Mouse (Mus musculus) midbrain, embryonic 11.5 days (tissue): ENCODE measurements around the gene Ublcp1. TPM values are rescaled to one million over a fixed set of nuclear protein-coding genes. Genes with fewer than 3 reads are reported as not detected.

Source experiments
- ATAC-seq: fragments of 200-750 bp; cut with Nextera tagmentation; 2 replicates; pipeline ENCODE4 v1.8.0; 2017; ENCODE audit warnings: moderate TSS enrichment, moderate library complexity; ENCODE audit not compliant: low FRiP score
- DNase-seq: peaks from one replicate; pipeline ENCODE4 v3.0.0; 2015; ENCODE audit warnings: low spot score; ENCODE audit errors: missing footprints
- H3K27ac ChIP-seq: fragments of 300-500 bp; sonication (generic); 2 replicates; pipeline ENCODE4 v1.5.1; 2014; ENCODE audit warnings: low read depth, low read length
- H3K27me3 ChIP-seq: fragments of 300-500 bp; sonication (generic); 2 replicates; pipeline ENCODE4 v1.6.1; 2014; ENCODE audit warnings: mild to moderate bottlenecking, low read length, moderate library complexity, mixed read lengths; ENCODE audit not compliant: control insufficient read depth, insufficient read depth
- H3K36me3 ChIP-seq: fragments of 300-500 bp; sonication (generic); 2 replicates; pipeline ENCODE4 v1.6.1; 2014; ENCODE audit warnings: mild to moderate bottlenecking, low read length, moderate library complexity, mixed read lengths; ENCODE audit not compliant: control insufficient read depth, insufficient read depth
- H3K4me1 ChIP-seq: fragments of 300-500 bp; sonication (generic); 2 replicates; pipeline ENCODE4 v1.6.1; 2014; ENCODE audit warnings: low read length; ENCODE audit not compliant: control insufficient read depth, insufficient read depth
- H3K4me2 ChIP-seq: fragments of 300-500 bp; sonication (generic); 2 replicates; pipeline ENCODE4 v1.6.1; 2014; ENCODE audit warnings: mild to moderate bottlenecking, moderate library complexity
- H3K4me3 ChIP-seq: fragments of 300-500 bp; sonication (generic); 2 replicates; pipeline ENCODE4 v1.5.1; 2014; ENCODE audit warnings: low read depth, low read length
- H3K9ac ChIP-seq: fragments of 300-500 bp; sonication (generic); 2 replicates; pipeline ENCODE4 v1.6.1; 2014; ENCODE audit warnings: low read length
- H3K9me3 ChIP-seq: fragments of 300-500 bp; sonication (generic); 2 replicates; pipeline ENCODE4 v1.6.1; 2016; ENCODE audit warnings: low read length; ENCODE audit not compliant: control insufficient read depth
- WGBS: fragments of 180-500 bp; shearing (Covaris S2); extraction: QIAGEN DNeasy Blood & Tissue Kit; methylation state at CpG from one replicate; pipeline ENCODE4 v1.1.7; 2014; 5-methylcytosine and 5-hydroxymethylcytosine counted together
- microRNA-seq: library from miRNA; unstranded; fragments of <30 nt; microRNA quantifications from one replicate; pipeline ENCODE4, GENCODE M21; 2017
- polyA plus RNA-seq: library from polyadenylated mRNA; unstranded; fragments of >200 nt; fragmentation: Nextera tagmentation; extraction: Ambion mirVana; gene quantifications from 2 replicates; pipeline ENCODE4 v1.2.1, GENCODE M21; 2014

Ublcp1 gene
- polyA plus RNA-seq, 1 experiment from 2014 or later = 79.2 TPM

DNA sequence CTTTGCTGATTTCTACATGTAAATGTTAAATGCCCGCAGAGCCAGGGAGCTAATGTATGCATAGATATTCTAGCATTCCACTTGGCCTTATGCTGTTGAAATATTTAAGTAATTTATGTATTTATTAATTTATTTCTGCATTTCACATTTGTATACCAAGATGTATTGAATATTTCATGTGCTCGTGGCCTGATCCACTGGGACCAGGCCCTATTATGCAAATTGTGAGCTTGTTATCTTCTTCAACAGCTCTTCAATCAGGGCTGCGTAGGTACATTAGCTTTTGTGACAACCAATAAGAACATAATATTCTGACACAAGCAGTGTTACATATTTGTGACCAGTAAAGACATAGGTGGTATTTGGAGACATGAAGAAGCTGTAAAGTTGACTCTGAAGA lies 56.9 kb downstream of the Ublcp1 start:
- 88% methylated on average over 3 of the region's 3 CpGs for WGBS
- H3K4me1 ChIP-seq = no peaks in the 10 kb centered on the region
- no peaks in the 10 kb centered on the region for H3K36me3 ChIP-seq
- no peak for ATAC-seq
- no peaks in the 10 kb centered on the region for H3K9me3 ChIP-seq
- H3K27ac ChIP-seq = no peak overlapping the region
- no peak overlapping the region for H3K4me3 ChIP-seq
- no peak overlapping the region for H3K9ac ChIP-seq
- no peaks in the 10 kb centered on the region; the same call in none of the 2 replicates for H3K27me3 ChIP-seq
- H3K4me2 ChIP-seq = no peak overlapping the region
- no peak for DNase-seq

DNA sequence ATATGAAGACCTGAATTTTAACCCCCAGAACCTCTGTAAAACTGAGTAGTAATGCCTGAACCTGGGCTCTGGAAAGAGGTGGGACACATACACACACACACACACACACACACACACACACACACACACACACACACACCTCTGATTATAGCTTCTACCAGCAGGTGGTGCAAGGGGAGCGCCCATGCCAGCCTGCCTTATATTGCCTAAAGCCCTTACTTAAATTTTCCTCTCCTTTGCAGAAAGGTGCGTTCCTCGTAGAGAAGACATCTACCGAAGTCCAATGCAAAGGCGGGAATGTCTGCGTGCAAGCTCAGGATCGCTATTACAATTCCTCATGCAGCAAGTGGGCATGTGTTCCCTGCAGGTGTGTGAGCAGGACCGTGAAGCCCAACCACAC lies 58.0 kb downstream of the Ublcp1 start:
- peak; percentile 10 for DNase-seq
- H3K9me3 ChIP-seq = no peaks in the 10 kb centered on the region
- ATAC-seq = no peak
- H3K4me2 ChIP-seq = no peak overlapping the region
- no peaks in the 10 kb centered on the region for H3K36me3 ChIP-seq
- H3K27ac ChIP-seq = no peak overlapping the region
- H3K4me1 ChIP-seq = no peaks in the 10 kb centered on the region
- no peak overlapping the region for H3K9ac ChIP-seq
- H3K4me3 ChIP-seq = no peak overlapping the region
- WGBS = 84% methylated on average over 8 of the region's 8 CpGs
- peaks cover 2% of the 10 kb centered on the region for H3K27me3 ChIP-seq

DNA sequence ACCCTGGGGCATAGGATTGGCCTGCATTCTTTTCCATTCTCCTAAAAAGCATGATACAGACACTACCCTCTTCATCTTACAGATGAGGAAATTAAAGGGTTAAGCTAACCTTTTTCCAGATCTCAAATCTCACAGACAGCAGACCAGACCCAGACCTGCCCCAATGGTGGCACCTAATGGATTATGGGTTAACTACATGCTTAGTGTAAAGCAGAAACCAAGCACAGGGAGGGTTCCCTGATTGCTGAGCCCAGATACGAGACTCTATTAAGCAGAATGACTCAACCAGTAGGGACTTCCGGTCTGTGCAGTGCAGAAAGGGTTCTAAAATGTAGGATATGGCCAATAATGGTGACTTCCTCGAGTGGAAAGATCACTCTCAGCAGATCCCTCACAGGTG lies 59.9 kb downstream of the Ublcp1 start:
- Histone ChIP-seq H3K4me2 (no peak overlapping the region), H3K36me3 (no peaks in the 10 kb centered on the region), H3K27me3 (peaks cover 2% of the 10 kb centered on the region), H3K4me3 (no peak overlapping the region), H3K9me3 (no peaks in the 10 kb centered on the region), H3K9ac (no peak overlapping the region), H3K27ac (no peak overlapping the region), H3K4me1 (no peaks in the 10 kb centered on the region; the same call in 1 of the 2 replicates)
- ATAC-seq (no peak), DNase-seq (no peak)
- 70% methylated on average over 3 of the region's 3 CpGs for WGBS

DNA sequence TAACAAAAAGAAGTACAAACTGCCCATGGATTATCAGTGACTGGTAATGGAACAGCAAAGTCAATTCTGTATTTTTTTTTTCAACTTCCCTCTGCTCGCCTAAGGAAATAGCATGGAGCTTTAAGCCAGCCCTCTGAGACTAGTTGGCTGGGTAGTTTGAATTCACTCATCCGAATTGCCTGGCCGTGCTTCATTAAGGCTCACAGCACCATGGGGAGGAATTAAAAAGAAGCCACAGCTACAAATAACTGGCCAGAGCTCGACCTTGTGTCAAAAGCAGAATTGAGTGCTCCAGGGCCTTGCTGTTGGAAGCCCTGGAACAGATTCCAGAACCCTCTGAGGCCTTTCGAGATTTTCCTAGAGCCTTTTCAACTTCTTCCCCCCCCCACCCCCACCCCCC lies 61.7 kb downstream of the Ublcp1 start:
- peak; percentile 39 for DNase-seq
- ATAC-seq = no peak
- Histone ChIP-seq H3K27me3 (peaks cover 7% of the 10 kb centered on the region), H3K4me3 (no peak overlapping the region), H3K4me1 (no peaks in the 10 kb centered on the region; the same call in 1 of the 2 replicates), H3K4me2 (no peak overlapping the region), H3K9me3 (no peaks in the 10 kb centered on the region), H3K9ac (no peak overlapping the region), H3K27ac (no peak overlapping the region), H3K36me3 (no peaks in the 10 kb centered on the region)
- 18% methylated on average over 5 of the region's 5 CpGs for WGBS

DNA sequence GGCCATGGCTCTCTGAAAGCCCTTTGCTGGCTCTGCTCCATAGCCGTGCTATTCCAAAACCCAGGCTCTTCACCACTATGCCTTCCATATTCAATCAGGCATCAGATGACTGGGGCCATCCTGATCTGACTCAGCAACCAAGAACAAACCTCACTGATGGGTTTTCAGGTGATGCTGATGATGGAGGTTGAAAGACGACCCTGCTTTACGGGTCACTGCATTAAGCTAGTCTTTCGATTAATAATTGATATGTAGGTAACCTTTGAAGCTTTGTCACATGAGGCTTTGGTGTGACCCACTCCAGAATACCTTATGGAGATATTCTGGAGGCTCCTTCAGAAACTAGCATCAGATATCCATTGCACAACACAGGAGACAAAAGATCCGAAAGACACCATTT lies 63.8 kb downstream of the Ublcp1 start:
- Histone ChIP-seq H3K4me1 (no peaks in the 10 kb centered on the region; the same call in 1 of the 2 replicates), H3K9ac (no peak overlapping the region), H3K27me3 (peaks cover 7% of the 10 kb centered on the region), H3K9me3 (no peaks in the 10 kb centered on the region), H3K4me2 (no peak overlapping the region), H3K4me3 (no peak overlapping the region), H3K36me3 (no peaks in the 10 kb centered on the region), H3K27ac (no peak overlapping the region)
- no peak for DNase-seq
- 49% methylated on average over 5 of the region's 5 CpGs for WGBS
- peak; percentile 48; the same call in 1 of the 2 replicates for ATAC-seq

GRCm38 (mm10) chr11:44405961-44406360 lies 64.3 kb downstream of the Ublcp1 start:
- no peak overlapping the region for H3K4me2 ChIP-seq
- H3K9me3 ChIP-seq = no peaks in the 10 kb centered on the region
- H3K9ac ChIP-seq = no peak overlapping the region
- no peaks in the 10 kb centered on the region for H3K36me3 ChIP-seq
- peaks cover 7% of the 10 kb centered on the region for H3K27me3 ChIP-seq
- ATAC-seq = peak; percentile 68; the same call in 1 of the 2 replicates
- no peaks in the 10 kb centered on the region; the same call in 1 of the 2 replicates for H3K4me1 ChIP-seq
- no peak overlapping the region for H3K4me3 ChIP-seq
- 3% methylated on average over 1 of the region's 1 CpGs for WGBS
- DNase-seq = peak; percentile 86
- no peak overlapping the region for H3K27ac ChIP-seq

- ATAC-seq (no peak), DNase-seq (peak; percentile 45)
- H3K9me3 ChIP-seq = no peaks in the 10 kb centered on the region
- H3K36me3 ChIP-seq = no peaks in the 10 kb centered on the region
- H3K27me3 ChIP-seq = peaks cover 7% of the 10 kb centered on the region
- H3K27ac ChIP-seq = no peak overlapping the region
- WGBS = 88% methylated on average over 4 of the region's 4 CpGs
- no peaks in the 10 kb centered on the region; the same call in 1 of the 2 replicates for H3K4me1 ChIP-seq
- no peak overlapping the region for H3K4me3 ChIP-seq
- H3K9ac ChIP-seq = no peak overlapping the region
- H3K4me2 ChIP-seq = no peak overlapping the region
Measured at GRCm38 (mm10) chr11:44405113-44405512, 65.2 kb downstream of the Ublcp1 start.

Small RNA genes within 50 kb of the gene (microRNA-seq; reads per million reads assigned to microRNA genes)
- gene Gm22121 = not detected

Other genes starting within 250 kb of the Ublcp1 start
- gene Il12b, start 70.4 kb downstream of the Ublcp1 start, polyA plus RNA-seq = not detected in 2 replicates
- 150 and 154 TPM in 2 replicates for gene Rnf145, start 48.5 kb upstream of the Ublcp1 start, polyA plus RNA-seq
- gene Ebf1, start 146.8 kb upstream of the Ublcp1 start, polyA plus RNA-seq = 73.8 and 79.2 TPM in 2 replicates